Mouse (Mus musculus) cerebellum, adult 8-10 months (tissue): Measurements from ENCODE around the gene Zfp932.
"Not testable (repeated sequence)": the region's sequence is repeated elsewhere in the genome, so short reads cannot be mapped to it uniquely, and the experiment has no call there.

ENCODE experiments used
- DNase-seq: peaks from one replicate; pipeline ENCODE4 v3.0.0; 2022

The Zfp932 gene

GRCm38 (mm10) chr5:109996026-109996937, at the start of gene Zfp932:
Gene Zfp932 (plus strand): TSS chr5:109996521.
- peak; percentile 77 for DNase-seq

- no peak for DNase-seq
Measured at GRCm38 (mm10) chr5:109950281-109950680, 46.0 kb upstream of the Zfp932 start.

GRCm38 (mm10) chr5:109980743-109981142, 15.6 kb upstream of the Zfp932 start:
- DNase-seq, result not testable (repeated sequence)

GRCm38 (mm10) chr5:109995461-109995860, 860 bp upstream of the Zfp932 start:
- DNase-seq, result not testable (repeated sequence)

GRCm38 (mm10) chr5:110015775-110016174, 19.5 kb downstream of the Zfp932 start:
- DNase-seq, result not testable (repeated sequence)

GRCm38 (mm10) chr5:110023273-110023672, 27.0 kb downstream of the Zfp932 start:
- DNase-seq, result no peak

- DNase-seq, result peak; percentile 35
Measured at GRCm38 (mm10) chr5:110023694-110024427, 27.5 kb downstream of the Zfp932 start.

- DNase-seq, result peak; percentile 78
Measured at GRCm38 (mm10) chr5:110057637-110058408, 61.5 kb downstream of the Zfp932 start.
